Mouse (Mus musculus): ENCODE data around the gene Htatsf1. TPM values are rescaled to one million over a fixed set of nuclear protein-coding genes. Genes with fewer than 3 reads are reported as not detected.

Htatsf1 gene
- total and polyA plus RNA-seq, 2 experiments from 2014 or later = 42.0 to 95.8 TPM

- Histone ChIP-seq H3K4me2 (ENCODE audit: low read depth, low read length) (no peak within 1 kb of the TSS), H3K27ac (no peak within 1 kb of the TSS), H3K9me3 (ENCODE audit: low read length) (no peaks in the 10 kb centered on the region), H3K36me3 (ENCODE audit: insufficient read depth, low read length) (no peaks in the 10 kb centered on the region), H3K4me3 (ENCODE audit: low read length) (no peak within 1 kb of the TSS), H3K4me1 (ENCODE audit: insufficient read depth, low read length) (no peaks in the 10 kb centered on the region), H3K27me3 (ENCODE audit: insufficient read depth, low read length) (no peaks in the 10 kb centered on the region), H3K9ac (replicated peaks; ENCODE audit: low read length) (no peak within 1 kb of the TSS)
- no peak for TF ChIP-seq CTCF (IDR thresholded peaks at IDR 0.05; ENCODE audit: low read depth)
- ATAC-seq (no peak), DNase-seq (ENCODE audit: low spot score) (no peak)
- WGBS = 81% methylated on average over 4 of the region's 4 CpGs
Observed at GRCm38 (mm10) chrX:57087806-57088205, 34.4 kb downstream of the Htatsf1 start, which contains the start of gene Vgll1. Gene Vgll1, plus strand, starts transcription at chrX:57088106.

- H3K9ac ChIP-seq (replicated peaks; ENCODE audit: low read length) = no peak overlapping the region
- ATAC-seq (no peak), DNase-seq (ENCODE audit: low spot score) (no peak)
- H3K36me3 ChIP-seq (ENCODE audit: insufficient read depth, low read length) = no peaks in the 10 kb centered on the region
- H3K4me1 ChIP-seq (ENCODE audit: insufficient read depth, low read length) = no peaks in the 10 kb centered on the region
- no peak overlapping the region for H3K27ac ChIP-seq
- H3K4me3 ChIP-seq (ENCODE audit: low read length) = no peak overlapping the region
- WGBS = 88% methylated on average over 1 of the region's 1 CpGs
- H3K4me2 ChIP-seq (ENCODE audit: low read depth, low read length) = no peak overlapping the region
- no peaks in the 10 kb centered on the region for H3K9me3 ChIP-seq (ENCODE audit: low read length)
- H3K27me3 ChIP-seq (ENCODE audit: insufficient read depth, low read length) = no peaks in the 10 kb centered on the region
- TF ChIP-seq CTCF (IDR thresholded peaks at IDR 0.05; ENCODE audit: low read depth) = no peak
Observed at GRCm38 (mm10) chrX:57103415-57103814, 50.0 kb downstream of the Htatsf1 start.

DNA sequence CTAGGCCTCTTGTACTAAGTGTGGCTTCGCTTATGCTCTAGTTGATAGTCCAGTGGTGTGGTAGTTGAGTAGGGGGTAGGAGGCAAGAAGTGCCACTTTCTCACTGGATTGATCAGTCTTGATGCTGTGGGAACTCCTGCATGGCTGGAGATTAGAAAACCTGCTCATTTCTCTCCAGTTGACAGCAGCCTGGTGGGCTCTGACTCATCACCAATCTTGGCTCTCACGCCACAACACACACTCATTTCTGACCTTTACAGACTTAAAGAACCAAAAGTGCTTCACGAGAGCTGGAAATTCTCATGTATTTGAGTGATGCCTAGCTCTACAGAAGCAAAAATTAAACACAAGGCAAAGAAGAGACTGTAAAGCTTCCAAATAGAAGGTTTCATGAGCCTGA is 53.6 kb downstream of the Htatsf1 start:
- no peak overlapping the region for H3K4me3 ChIP-seq (ENCODE audit: low read length)
- H3K4me2 ChIP-seq (ENCODE audit: low read depth, low read length) = no peak overlapping the region
- no peak for TF ChIP-seq CTCF (IDR thresholded peaks at IDR 0.05; ENCODE audit: low read depth)
- H3K27me3 ChIP-seq (ENCODE audit: insufficient read depth, low read length) = no peaks in the 10 kb centered on the region
- no peak overlapping the region for H3K27ac ChIP-seq
- H3K9ac ChIP-seq (replicated peaks; ENCODE audit: low read length) = no peak overlapping the region
- 81% methylated on average over 3 of the region's 3 CpGs for WGBS
- DNase-seq (ENCODE audit: low spot score) (no peak), ATAC-seq (no peak)
- H3K36me3 ChIP-seq (ENCODE audit: insufficient read depth, low read length) = no peaks in the 10 kb centered on the region
- no peaks in the 10 kb centered on the region for H3K4me1 ChIP-seq (ENCODE audit: insufficient read depth, low read length)
- H3K9me3 ChIP-seq (ENCODE audit: low read length) = no peaks in the 10 kb centered on the region

Other genes starting within 250 kb of the Htatsf1 start
- gene Map7d3, start 231.3 kb upstream of the Htatsf1 start, total RNA-seq (2014; rRNA removed) = not detected in 2 replicates
- gene Map7d3, start 231.3 kb upstream of the Htatsf1 start, polyA plus RNA-seq (2015; fragmentation: Nextera tagmentation; extraction: Ambion mirVana) = 0.68 and 1.6 TPM in 2 replicates
- gene Adgrg4, start 183.4 kb upstream of the Htatsf1 start, total RNA-seq (2014; rRNA removed) = not detected in 2 replicates
- gene Adgrg4, start 183.4 kb upstream of the Htatsf1 start, polyA plus RNA-seq (2015; fragmentation: Nextera tagmentation; extraction: Ambion mirVana) = not detected in 2 replicates
- gene Brs3, start 10.5 kb upstream of the Htatsf1 start, total RNA-seq (2014; rRNA removed) = 0.21 and 0.54 TPM in 2 replicates
- 0.44 and 0.53 TPM in 2 replicates for gene Brs3, start 10.5 kb upstream of the Htatsf1 start, polyA plus RNA-seq (2015; fragmentation: Nextera tagmentation; extraction: Ambion mirVana)
- gene Vgll1, start 34.5 kb downstream of the Htatsf1 start, total RNA-seq (2014; rRNA removed) = not detected in 2 replicates
- gene Vgll1, start 34.5 kb downstream of the Htatsf1 start, polyA plus RNA-seq (2015; fragmentation: Nextera tagmentation; extraction: Ambion mirVana) = not detected in 2 replicates
- not detected in 2 replicates for gene Cd40lg, start 158.6 kb downstream of the Htatsf1 start, total RNA-seq (2014; rRNA removed)
- gene Cd40lg, start 158.6 kb downstream of the Htatsf1 start, polyA plus RNA-seq (2015; fragmentation: Nextera tagmentation; extraction: Ambion mirVana) = not detected in 2 replicates

Measured in hindbrain, postnatal 0 days (tissue).